Mouse (Mus musculus): ENCODE data around the gene Acap2. TPM values are rescaled to one million over a fixed set of nuclear protein-coding genes. Genes with fewer than 3 reads are reported as not detected.
A peak's percentile ranks its signal among the peaks of the same experiment; 100 is the strongest.

Acap2 gene
- polyA plus RNA-seq, 1 experiment from 2014 or later = 5.6 TPM

DNA sequence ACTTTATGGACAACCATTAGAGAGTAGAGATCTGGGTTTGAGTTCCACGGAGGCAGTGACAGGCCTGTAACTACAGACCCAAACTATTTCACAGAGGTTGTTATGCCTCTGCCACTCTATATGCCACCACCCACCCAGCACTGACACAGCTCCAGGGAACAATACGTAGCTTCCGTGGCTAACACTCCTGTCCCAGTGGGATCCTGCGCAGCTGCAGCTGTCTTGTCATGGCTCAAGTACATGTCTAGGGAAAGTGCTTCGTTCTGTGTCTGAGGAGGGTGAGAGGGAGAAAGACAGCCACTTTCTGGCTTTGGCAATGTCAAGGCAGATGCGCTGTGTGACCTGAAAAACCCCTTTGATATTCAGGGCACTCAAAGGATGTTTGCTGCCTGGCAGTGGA lies 12.4 kb upstream of the Acap2 start:
- ATAC-seq = no peak
- TF ChIP-seq CTCF (IDR thresholded peaks at IDR 0.05; ENCODE audit: low read depth) (no peak), EP300 (IDR thresholded peaks at IDR 0.05; ENCODE audit: low read depth) (no peak)
- H3K27me3 ChIP-seq (ENCODE audit: insufficient read depth, low read length) = no peaks in the 10 kb centered on the region

DNA sequence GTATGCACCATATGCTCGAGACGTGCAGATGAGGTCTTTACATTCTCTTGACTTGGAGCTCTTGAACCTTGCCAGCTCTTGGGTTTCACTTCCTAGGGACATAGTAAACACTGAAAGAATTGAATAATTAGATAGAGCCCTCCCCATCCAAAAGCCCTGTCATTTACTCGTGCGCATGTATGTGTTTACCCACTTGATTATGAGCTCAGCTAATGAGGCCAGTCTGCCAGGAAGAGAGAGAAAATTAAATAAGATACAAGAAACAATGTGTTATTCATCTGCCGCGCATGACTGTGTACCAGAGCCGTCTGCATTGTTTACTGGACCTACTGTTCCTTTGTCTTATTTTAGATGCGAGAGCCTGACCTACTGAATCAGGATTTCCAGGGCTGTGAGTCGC lies 10.5 kb upstream of the Acap2 start:
- H3K36me3 ChIP-seq (replicated peaks; ENCODE audit: insufficient read depth, low read length) = no peaks in the 10 kb centered on the region
- H3K27ac ChIP-seq (ENCODE audit: low read depth) = no peak overlapping the region
- no peak for ATAC-seq
- TF ChIP-seq CTCF (IDR thresholded peaks at IDR 0.05; ENCODE audit: low read depth) = no peak
- TF ChIP-seq EP300 (IDR thresholded peaks at IDR 0.05; ENCODE audit: low read depth) = no peak
- H3K9me3 ChIP-seq (ENCODE audit: low read length) = no peaks in the 10 kb centered on the region
- no peaks in the 10 kb centered on the region for H3K27me3 ChIP-seq (ENCODE audit: insufficient read depth, low read length)
- DNase-seq = no peak
- H3K4me2 ChIP-seq (ENCODE audit: low read depth, low read length) = peak overlapping the region; percentile 6; the same call in 1 of the 2 replicates
- no peak overlapping the region for H3K4me3 ChIP-seq (ENCODE audit: low read depth, low read length)
- H3K4me1 ChIP-seq (ENCODE audit: insufficient read depth) = peaks cover 6% of the 10 kb centered on the region; the same call in 1 of the 2 replicates
- no peak overlapping the region for H3K9ac ChIP-seq (replicated peaks)
- 66% methylated on average over 9 of the region's 9 CpGs for WGBS (ENCODE audit: insufficient replicate concordance)

More for the DNA sequence above, 12.4 kb upstream of the Acap2 start:
- no peaks in the 10 kb centered on the region for H3K36me3 ChIP-seq (replicated peaks; ENCODE audit: insufficient read depth, low read length)
- no peaks in the 10 kb centered on the region for H3K9me3 ChIP-seq (ENCODE audit: low read length)
- no peak overlapping the region for H3K4me3 ChIP-seq (ENCODE audit: low read depth, low read length)
- WGBS (ENCODE audit: insufficient replicate concordance) = 79% methylated on average over 6 of the region's 6 CpGs
- DNase-seq = no peak
- no peak overlapping the region for H3K9ac ChIP-seq (replicated peaks)
- H3K4me2 ChIP-seq (ENCODE audit: low read depth, low read length) = no peak overlapping the region
- H3K4me1 ChIP-seq (ENCODE audit: insufficient read depth) = peaks cover 6% of the 10 kb centered on the region; the same call in 1 of the 2 replicates
- no peak overlapping the region for H3K27ac ChIP-seq (ENCODE audit: low read depth)

DNA sequence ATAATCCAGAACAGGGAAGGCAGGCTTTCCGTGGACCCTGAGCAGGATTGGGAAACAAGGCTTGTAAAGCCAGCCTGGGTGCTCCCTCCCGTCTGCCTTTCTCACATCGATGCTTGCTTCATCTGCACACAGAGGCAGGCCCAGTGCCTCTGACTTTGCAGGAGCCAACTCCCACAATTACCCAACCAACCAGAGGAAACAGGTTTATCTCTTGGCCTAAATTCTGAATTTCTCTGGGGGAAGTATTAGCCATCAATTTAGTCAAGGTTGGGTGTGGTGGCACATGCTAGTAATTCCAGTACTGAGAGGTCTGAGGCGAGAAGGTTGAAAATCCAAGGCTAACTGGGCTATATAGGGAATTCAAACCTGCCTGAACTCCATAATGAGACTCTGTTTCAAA lies 9.4 kb upstream of the Acap2 start:
- DNase-seq (peak; percentile 34), ATAC-seq (peak; percentile 87)
- Histone ChIP-seq H3K27me3 (ENCODE audit: insufficient read depth, low read length) (no peaks in the 10 kb centered on the region), H3K4me1 (ENCODE audit: insufficient read depth) (peaks cover 6% of the 10 kb centered on the region; the same call in 1 of the 2 replicates), H3K36me3 (replicated peaks; ENCODE audit: insufficient read depth, low read length) (no peaks in the 10 kb centered on the region), H3K4me3 (ENCODE audit: low read depth, low read length) (no peak overlapping the region), H3K27ac (ENCODE audit: low read depth) (no peak overlapping the region), H3K9me3 (ENCODE audit: low read length) (no peaks in the 10 kb centered on the region), H3K9ac (replicated peaks) (no peak overlapping the region), H3K4me2 (ENCODE audit: low read depth, low read length) (no peak overlapping the region)
- TF ChIP-seq EP300 (IDR thresholded peaks at IDR 0.05; ENCODE audit: low read depth) (no peak), CTCF (IDR thresholded peaks at IDR 0.05; ENCODE audit: low read depth) (no peak)
- WGBS (ENCODE audit: insufficient replicate concordance) = 23% methylated on average over 4 of the region's 4 CpGs

DNA sequence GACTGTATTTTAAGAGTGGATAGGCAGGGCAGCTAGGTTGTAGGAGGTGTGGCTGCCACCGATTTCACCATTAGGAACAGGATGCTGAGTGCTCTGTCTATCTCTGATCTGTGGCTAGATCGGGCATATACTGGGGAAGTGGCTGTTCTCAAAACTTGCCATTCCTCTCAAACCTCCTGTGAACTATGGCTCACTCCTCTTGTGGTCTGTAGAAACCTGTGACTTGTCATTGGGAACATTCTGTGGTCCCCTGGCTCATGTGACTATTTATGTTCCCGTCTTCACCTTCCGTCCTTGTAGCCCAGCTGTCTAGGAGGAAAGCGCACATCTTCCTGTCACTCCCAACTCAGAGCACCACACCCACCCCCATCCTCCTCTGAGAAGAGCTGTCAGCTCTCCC lies 8.9 kb upstream of the Acap2 start:
- no peaks in the 10 kb centered on the region for H3K9me3 ChIP-seq (ENCODE audit: low read length)
- 26% methylated on average over 5 of the region's 5 CpGs for WGBS (ENCODE audit: insufficient replicate concordance)
- H3K9ac ChIP-seq (replicated peaks) = no peak overlapping the region
- H3K36me3 ChIP-seq (replicated peaks; ENCODE audit: insufficient read depth, low read length) = no peaks in the 10 kb centered on the region
- H3K27ac ChIP-seq (ENCODE audit: low read depth) = no peak overlapping the region
- H3K27me3 ChIP-seq (ENCODE audit: insufficient read depth, low read length) = no peaks in the 10 kb centered on the region
- H3K4me2 ChIP-seq (ENCODE audit: low read depth, low read length) = peak overlapping the region; percentile 16; the same call in 1 of the 2 replicates
- DNase-seq (no peak), ATAC-seq (peak; percentile 45)
- TF ChIP-seq CTCF (IDR thresholded peaks at IDR 0.05; ENCODE audit: low read depth) (no peak), EP300 (IDR thresholded peaks at IDR 0.05; ENCODE audit: low read depth) (no peak)
- no peak overlapping the region for H3K4me3 ChIP-seq (ENCODE audit: low read depth, low read length)
- H3K4me1 ChIP-seq (ENCODE audit: insufficient read depth) = peaks cover 6% of the 10 kb centered on the region; the same call in 1 of the 2 replicates

DNA sequence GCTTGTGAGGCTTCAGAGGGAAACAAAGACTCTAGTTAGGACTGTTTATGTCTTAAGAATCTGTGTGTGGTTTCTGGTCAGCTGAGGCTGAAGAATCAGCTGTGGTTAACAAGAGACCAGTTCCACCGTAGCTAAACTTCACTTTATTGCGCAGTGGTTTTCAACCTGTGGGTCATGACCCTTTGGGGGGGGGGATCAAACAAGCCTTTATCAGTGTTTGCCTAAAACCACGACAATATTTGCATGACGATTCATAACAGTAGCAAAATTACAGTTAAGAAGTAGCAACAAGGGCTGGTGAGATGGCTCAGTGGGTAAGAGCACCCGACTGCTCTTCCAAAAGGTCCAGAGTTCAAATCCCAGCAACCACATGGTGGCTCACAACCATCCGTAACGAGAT lies 4.7 kb upstream of the Acap2 start:
- no peak overlapping the region for H3K4me3 ChIP-seq (ENCODE audit: low read depth, low read length)
- no peak for DNase-seq
- WGBS (ENCODE audit: insufficient replicate concordance) = 39% methylated on average over 5 of the region's 7 CpGs
- no peaks in the 10 kb centered on the region for H3K27me3 ChIP-seq (ENCODE audit: insufficient read depth, low read length)
- H3K4me2 ChIP-seq (ENCODE audit: low read depth, low read length) = no peak overlapping the region
- no peak overlapping the region for H3K9ac ChIP-seq (replicated peaks)
- no peak overlapping the region for H3K27ac ChIP-seq (ENCODE audit: low read depth)
- H3K9me3 ChIP-seq (ENCODE audit: low read length) = no peaks in the 10 kb centered on the region
- TF ChIP-seq CTCF (IDR thresholded peaks at IDR 0.05; ENCODE audit: low read depth) (no peak), EP300 (IDR thresholded peaks at IDR 0.05; ENCODE audit: low read depth) (no peak)
- H3K36me3 ChIP-seq (replicated peaks; ENCODE audit: insufficient read depth, low read length) = no peaks in the 10 kb centered on the region
- peaks cover 11% of the 10 kb centered on the region for H3K4me1 ChIP-seq (ENCODE audit: insufficient read depth)
- ATAC-seq = no peak

DNA sequence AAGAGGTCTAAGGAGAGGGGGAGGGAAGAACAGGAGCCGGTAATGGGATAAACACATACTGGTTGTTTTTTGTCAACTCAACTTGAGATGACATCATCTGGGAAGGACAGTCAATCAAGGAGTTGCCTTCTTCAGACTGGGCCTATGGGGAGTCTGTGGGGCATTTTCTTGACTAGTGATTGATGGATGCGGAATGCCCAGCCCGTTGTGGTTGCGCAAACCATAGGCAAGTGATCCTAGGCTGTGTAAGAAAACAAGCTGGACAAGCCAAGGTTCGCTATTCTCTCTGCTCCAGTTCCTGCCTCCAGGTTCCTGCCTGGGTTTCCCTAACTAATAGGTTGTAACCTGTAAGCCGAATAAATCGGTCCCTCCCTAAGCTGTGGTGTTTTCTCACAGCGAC lies 4.1 kb upstream of the Acap2 start:
- 81% methylated on average over 8 of the region's 8 CpGs for WGBS (ENCODE audit: insufficient replicate concordance)
- H3K4me3 ChIP-seq (ENCODE audit: low read depth, low read length) = no peak overlapping the region
- H3K36me3 ChIP-seq (replicated peaks; ENCODE audit: insufficient read depth, low read length) = no peaks in the 10 kb centered on the region
- no peaks in the 10 kb centered on the region for H3K27me3 ChIP-seq (ENCODE audit: insufficient read depth, low read length)
- no peak overlapping the region for H3K27ac ChIP-seq (ENCODE audit: low read depth)
- H3K4me2 ChIP-seq (ENCODE audit: low read depth, low read length) = no peak overlapping the region
- ATAC-seq = no peak
- H3K4me1 ChIP-seq (ENCODE audit: insufficient read depth) = peaks cover 13% of the 10 kb centered on the region
- no peak for TF ChIP-seq CTCF (IDR thresholded peaks at IDR 0.05; ENCODE audit: low read depth)
- no peak for TF ChIP-seq EP300 (IDR thresholded peaks at IDR 0.05; ENCODE audit: low read depth)
- H3K9me3 ChIP-seq (ENCODE audit: low read length) = no peaks in the 10 kb centered on the region
- no peak for DNase-seq
- H3K9ac ChIP-seq (replicated peaks) = no peak overlapping the region

DNA sequence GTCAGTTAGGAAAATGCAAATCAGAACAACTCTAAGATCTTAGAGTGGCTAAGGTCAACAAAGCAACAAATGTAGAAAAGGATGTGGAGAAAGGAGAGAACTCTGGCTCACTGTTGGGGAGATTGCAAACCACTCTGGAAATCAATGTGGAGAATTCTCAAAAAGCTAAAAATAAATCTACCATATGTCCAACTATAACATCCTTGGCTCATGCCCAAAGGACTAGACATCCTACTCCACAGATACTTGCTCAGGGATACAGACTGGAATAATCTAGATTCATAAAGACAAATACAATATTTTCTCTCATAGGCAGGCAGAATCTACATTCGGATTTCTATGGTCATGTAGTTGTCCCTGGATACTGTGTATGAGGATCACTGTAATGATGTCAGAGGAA lies 3.2 kb upstream of the Acap2 start:
- Histone ChIP-seq H3K9me3 (ENCODE audit: low read length) (no peaks in the 10 kb centered on the region), H3K36me3 (replicated peaks; ENCODE audit: insufficient read depth, low read length) (no peaks in the 10 kb centered on the region), H3K9ac (replicated peaks) (no peak overlapping the region), H3K4me2 (ENCODE audit: low read depth, low read length) (no peak overlapping the region), H3K27ac (ENCODE audit: low read depth) (no peak overlapping the region), H3K27me3 (ENCODE audit: insufficient read depth, low read length) (no peaks in the 10 kb centered on the region), H3K4me3 (ENCODE audit: low read depth, low read length) (no peak overlapping the region), H3K4me1 (ENCODE audit: insufficient read depth) (peaks cover 14% of the 10 kb centered on the region; the same call in 1 of the 2 replicates)
- TF ChIP-seq CTCF (IDR thresholded peaks at IDR 0.05; ENCODE audit: low read depth) (no peak), EP300 (IDR thresholded peaks at IDR 0.05; ENCODE audit: low read depth) (no peak)
- ATAC-seq (no peak), DNase-seq (no peak)
- 78% methylated on average over 1 of the region's 1 CpGs for WGBS (ENCODE audit: insufficient replicate concordance)
